Mouse (Mus musculus): ENCODE measurements around the gene Zfp579. TPM values are rescaled to one million over a fixed set of nuclear protein-coding genes. Genes with fewer than 3 reads are reported as not detected.
"Not testable (repeated sequence)": the region's sequence is repeated elsewhere in the genome, so short reads cannot be mapped to it uniquely, and the experiment has no call there.

The Zfp579 gene
- polyA plus RNA-seq, 1 experiment from 2014 or later: 39.2 TPM

- Histone ChIP-seq H3K4me3 (ENCODE audit: low read depth, low read length) (peak overlapping the region; percentile 84), H3K9ac (ENCODE audit: low read length) (peak overlapping the region; percentile 5; the same call in 1 of the 2 replicates), H3K4me2 (ENCODE audit: low read depth, severe bottlenecking) (peak overlapping the region; percentile 82), H3K27ac (replicated peaks; ENCODE audit: low read depth, low read length) (peak overlapping the region; percentile 92)
- DNase-seq (ENCODE audit: low spot score); H3K27me3 ChIP-seq (ENCODE audit: control insufficient read depth, insufficient read depth, low read length); H3K9me3 ChIP-seq (ENCODE audit: control insufficient read depth, low read length); ATAC-seq (ENCODE audit: insufficient number of reproducible peaks, low FRiP score, low TSS enrichment, low read depth); H3K4me1 ChIP-seq (ENCODE audit: control insufficient read depth, insufficient read depth, low read length); H3K36me3 ChIP-seq (ENCODE audit: control insufficient read depth, insufficient read depth, low read length): not testable (repeated sequence)
- WGBS: 35% methylated on average over 8 of the region's 8 CpGs
Measured at GRCm38 (mm10) chr7:5019576-5019975, 23.6 kb upstream of the Zfp579 start.

- H3K4me2 ChIP-seq (ENCODE audit: low read depth, severe bottlenecking): no peak overlapping the region
- no peaks in the 10 kb centered on the region for H3K9me3 ChIP-seq (ENCODE audit: control insufficient read depth, low read length)
- H3K9ac ChIP-seq (ENCODE audit: low read length): no peak overlapping the region
- no peaks in the 10 kb centered on the region for H3K27me3 ChIP-seq (ENCODE audit: control insufficient read depth, insufficient read depth, low read length)
- H3K36me3 ChIP-seq (ENCODE audit: control insufficient read depth, insufficient read depth, low read length): no peaks in the 10 kb centered on the region; the same call in 1 of the 2 replicates
- no peak overlapping the region for H3K4me3 ChIP-seq (ENCODE audit: low read depth, low read length)
- ATAC-seq (ENCODE audit: insufficient number of reproducible peaks, low FRiP score, low TSS enrichment, low read depth) (no peak), DNase-seq (ENCODE audit: low spot score) (no peak)
- 98% methylated on average over 21 of the region's 21 CpGs for WGBS
- H3K27ac ChIP-seq (replicated peaks; ENCODE audit: low read depth, low read length): no peak overlapping the region
- H3K4me1 ChIP-seq (ENCODE audit: control insufficient read depth, insufficient read depth, low read length): peaks cover 6% of the 10 kb centered on the region; the same call in 1 of the 2 replicates
Measured at GRCm38 (mm10) chr7:5017931-5018330, 22.0 kb upstream of the Zfp579 start.

GRCm38 (mm10) chr7:5017352-5017751, 21.4 kb upstream of the Zfp579 start:
- WGBS: 88% methylated on average over 16 of the region's 16 CpGs
- H3K9ac ChIP-seq (ENCODE audit: low read length): no peak overlapping the region
- ATAC-seq (ENCODE audit: insufficient number of reproducible peaks, low FRiP score, low TSS enrichment, low read depth): no peak

GRCm38 (mm10) chr7:5016920-5017319, 21.0 kb upstream of the Zfp579 start:
- Histone ChIP-seq H3K9ac (ENCODE audit: low read length) (no peak overlapping the region), H3K4me1 (ENCODE audit: control insufficient read depth, insufficient read depth, low read length) (peaks cover 6% of the 10 kb centered on the region; the same call in 1 of the 2 replicates), H3K4me2 (ENCODE audit: low read depth, severe bottlenecking) (no peak overlapping the region), H3K27ac (replicated peaks; ENCODE audit: low read depth, low read length) (no peak overlapping the region), H3K4me3 (ENCODE audit: low read depth, low read length) (no peak overlapping the region), H3K9me3 (ENCODE audit: control insufficient read depth, low read length) (no peaks in the 10 kb centered on the region), H3K27me3 (ENCODE audit: control insufficient read depth, insufficient read depth, low read length) (no peaks in the 10 kb centered on the region), H3K36me3 (ENCODE audit: control insufficient read depth, insufficient read depth, low read length) (peaks cover 6% of the 10 kb centered on the region; the same call in 1 of the 2 replicates)
- WGBS: 97% methylated on average over 2 of the region's 2 CpGs
- DNase-seq (ENCODE audit: low spot score) (no peak), ATAC-seq (ENCODE audit: insufficient number of reproducible peaks, low FRiP score, low TSS enrichment, low read depth) (no peak)

More at GRCm38 (mm10) chr7:5017352-5017751, 21.4 kb upstream of the Zfp579 start:
- Histone ChIP-seq H3K36me3 (ENCODE audit: control insufficient read depth, insufficient read depth, low read length) (peaks cover 3% of the 10 kb centered on the region; the same call in 1 of the 2 replicates), H3K9me3 (ENCODE audit: control insufficient read depth, low read length) (no peaks in the 10 kb centered on the region), H3K27me3 (ENCODE audit: control insufficient read depth, insufficient read depth, low read length) (no peaks in the 10 kb centered on the region), H3K4me3 (ENCODE audit: low read depth, low read length) (no peak overlapping the region), H3K27ac (replicated peaks; ENCODE audit: low read depth, low read length) (no peak overlapping the region), H3K4me2 (ENCODE audit: low read depth, severe bottlenecking) (no peak overlapping the region), H3K4me1 (ENCODE audit: control insufficient read depth, insufficient read depth, low read length) (peaks cover 6% of the 10 kb centered on the region; the same call in 1 of the 2 replicates)
- DNase-seq (ENCODE audit: low spot score): no peak

GRCm38 (mm10) chr7:5016057-5016456, 20.1 kb upstream of the Zfp579 start:
- H3K4me2 ChIP-seq (ENCODE audit: low read depth, severe bottlenecking): peak overlapping the region; percentile 47
- H3K36me3 ChIP-seq (ENCODE audit: control insufficient read depth, insufficient read depth, low read length): peaks cover 15% of the 10 kb centered on the region
- DNase-seq (ENCODE audit: low spot score) (no peak), ATAC-seq (ENCODE audit: insufficient number of reproducible peaks, low FRiP score, low TSS enrichment, low read depth) (no peak)
- H3K4me3 ChIP-seq (ENCODE audit: low read depth, low read length): peak overlapping the region; percentile 72
- H3K27me3 ChIP-seq (ENCODE audit: control insufficient read depth, insufficient read depth, low read length): no peaks in the 10 kb centered on the region
- H3K4me1 ChIP-seq (ENCODE audit: control insufficient read depth, insufficient read depth, low read length): peaks cover 3% of the 10 kb centered on the region; the same call in 1 of the 2 replicates
- no peak overlapping the region; the same call in 1 of the 2 replicates for H3K9ac ChIP-seq (ENCODE audit: low read length)
- 68% methylated on average over 3 of the region's 3 CpGs for WGBS
- no peaks in the 10 kb centered on the region for H3K9me3 ChIP-seq (ENCODE audit: control insufficient read depth, low read length)
- peak overlapping the region; percentile 98 for H3K27ac ChIP-seq (replicated peaks; ENCODE audit: low read depth, low read length)

- no peaks in the 10 kb centered on the region for H3K9me3 ChIP-seq (ENCODE audit: control insufficient read depth, low read length)
- no peaks in the 10 kb centered on the region for H3K27me3 ChIP-seq (ENCODE audit: control insufficient read depth, insufficient read depth, low read length)
- H3K4me1 ChIP-seq (ENCODE audit: control insufficient read depth, insufficient read depth, low read length): peaks cover 3% of the 10 kb centered on the region; the same call in 1 of the 2 replicates
- peak; percentile 97 for DNase-seq (ENCODE audit: low spot score)
- H3K36me3 ChIP-seq (ENCODE audit: control insufficient read depth, insufficient read depth, low read length): peaks cover 22% of the 10 kb centered on the region
- H3K4me3 ChIP-seq (ENCODE audit: low read depth, low read length): peak within 1 kb of the TSS; percentile 72
- under 1% methylated on average over 47 of the region's 76 CpGs for WGBS
- peak within 1 kb of the TSS; percentile 85 for H3K9ac ChIP-seq (ENCODE audit: low read length)
- ATAC-seq (ENCODE audit: insufficient number of reproducible peaks, low FRiP score, low TSS enrichment, low read depth): peak; percentile 78
- peak within 1 kb of the TSS; percentile 47 for H3K4me2 ChIP-seq (ENCODE audit: low read depth, severe bottlenecking)
- peak within 1 kb of the TSS; percentile 98 for H3K27ac ChIP-seq (replicated peaks; ENCODE audit: low read depth, low read length)
Measured at GRCm38 (mm10) chr7:5015118-5016001, 19.4 kb upstream of the Zfp579 start, which contains the start of gene Gm44973. Gene Gm44973, plus strand, starts transcription at chr7:5015496.

- H3K36me3 ChIP-seq (ENCODE audit: control insufficient read depth, insufficient read depth, low read length): peaks cover 28% of the 10 kb centered on the region
- no peaks in the 10 kb centered on the region for H3K9me3 ChIP-seq (ENCODE audit: control insufficient read depth, low read length)
- H3K4me1 ChIP-seq (ENCODE audit: control insufficient read depth, insufficient read depth, low read length): peaks cover 3% of the 10 kb centered on the region; the same call in 1 of the 2 replicates
- peak; percentile 95 for DNase-seq (ENCODE audit: low spot score)
- under 1% methylated on average over 42 of the region's 42 CpGs for WGBS
- peak; percentile 77 for ATAC-seq (ENCODE audit: insufficient number of reproducible peaks, low FRiP score, low TSS enrichment, low read depth)
- H3K9ac ChIP-seq (ENCODE audit: low read length): peak within 1 kb of the TSS; percentile 85
- H3K27me3 ChIP-seq (ENCODE audit: control insufficient read depth, insufficient read depth, low read length): no peaks in the 10 kb centered on the region
- H3K4me3 ChIP-seq (ENCODE audit: low read depth, low read length): peak within 1 kb of the TSS; percentile 72
- H3K27ac ChIP-seq (replicated peaks; ENCODE audit: low read depth, low read length): peak within 1 kb of the TSS; percentile 98
- peak within 1 kb of the TSS; percentile 47 for H3K4me2 ChIP-seq (ENCODE audit: low read depth, severe bottlenecking)
Measured at GRCm38 (mm10) chr7:5014251-5015117, 18.5 kb upstream of the Zfp579 start, which contains the start of the genes Zfp524 and Fiz1. Gene Zfp524, plus strand, starts transcription at chr7:5014415. Gene Fiz1, minus strand, starts transcription at chr7:5014697.
